Mouse (Mus musculus) liver, embryonic 14.5 days (tissue): ENCODE measurements around the gene 2310007B03Rik.

Experiments used
- CTCF ChIP-seq: IDR thresholded peaks from 2 replicates; pipeline ENCODE4 v1.5.1; 2016; ENCODE audit warnings: antibody characterized with exemption, low read depth, control low read depth
- EP300 ChIP-seq: IDR thresholded peaks from 2 replicates; pipeline ENCODE4 v1.6.1; 2016; ENCODE audit warnings: antibody characterized with exemption, low read depth

GRCm38 (mm10) chr1:93144176-93144575 is 16.6 kb downstream of the 2310007B03Rik start:
- TF ChIP-seq CTCF (no peak), EP300 (no peak)
